Mouse (Mus musculus): ENCODE measurements around the gene Snx14.

GRCm38 (mm10) chr9:88342701-88343100, 96.1 kb downstream of the Snx14 start:
- TF ChIP-seq POLR2A (IDR thresholded peaks at IDR 0.05; ENCODE audit: borderline replicate concordance, extremely low read depth, low read depth, low read length) (no peak), CTCF (IDR thresholded peaks at IDR 0.05; ENCODE audit: insufficient read depth, low read length) (no peak)
